Mouse (Mus musculus) intestine, embryonic 16.5 days (tissue): Measurements from ENCODE around the gene Tmem200a. TPM values are rescaled to one million over a fixed set of nuclear protein-coding genes. Genes with fewer than 3 reads are reported as not detected.
A peak's percentile ranks its signal among the peaks of the same experiment; 100 is the strongest.

ENCODE experiments used
- ATAC-seq: fragments of 200-750 bp; cut with Nextera tagmentation; 2 replicates; pipeline ENCODE4 v1.8.0; 2017; ENCODE audit warnings: moderate TSS enrichment, moderate library complexity
- H3K27ac ChIP-seq: fragments of 300-500 bp; sonication (generic); 2 replicates; pipeline ENCODE4 v1.5.1; 2014; ENCODE audit warnings: mild to moderate bottlenecking, low read length
- H3K27me3 ChIP-seq: fragments of 300-500 bp; sonication (generic); replicated peaks from 2 replicates; pipeline ENCODE4 v1.6.1; 2014; ENCODE audit warnings: low read length, control low read depth, mixed read lengths; ENCODE audit not compliant: control insufficient read depth, insufficient read depth
- H3K36me3 ChIP-seq: fragments of 300-500 bp; sonication (generic); 2 replicates; pipeline ENCODE4 v1.6.1; 2014; ENCODE audit warnings: low read length, control low read depth; ENCODE audit not compliant: control insufficient read depth, insufficient read depth
- H3K4me1 ChIP-seq: fragments of 300-500 bp; sonication (generic); 2 replicates; pipeline ENCODE4 v1.6.1; 2014; ENCODE audit warnings: low read length, control low read depth, mixed read lengths; ENCODE audit not compliant: control insufficient read depth, insufficient read depth
- H3K4me2 ChIP-seq: fragments of 300-500 bp; sonication (generic); 2 replicates; pipeline ENCODE4 v1.6.1; 2014; ENCODE audit warnings: low read depth, low read length, control low read depth
- H3K4me3 ChIP-seq: fragments of 300-500 bp; sonication (generic); 2 replicates; pipeline ENCODE4 v1.5.1; 2014; ENCODE audit warnings: mild to moderate bottlenecking, low read length
- H3K9ac ChIP-seq: fragments of 300-500 bp; sonication (generic); 2 replicates; pipeline ENCODE4 v1.6.1; 2014; ENCODE audit warnings: low read depth, low read length
- H3K9me3 ChIP-seq: fragments of 300-500 bp; sonication (generic); 2 replicates; pipeline ENCODE4 v1.6.1; 2016; ENCODE audit warnings: low read length, control low read depth; ENCODE audit not compliant: control insufficient read depth
- WGBS: fragments of 180-500 bp; shearing (Covaris S2); extraction: QIAGEN DNeasy Blood & Tissue Kit; methylation state at CpG from one replicate; pipeline ENCODE4 v1.1.7; 2014; 5-methylcytosine and 5-hydroxymethylcytosine counted together
- polyA plus RNA-seq: library from polyadenylated mRNA; unstranded; fragments of >200 nt; fragmentation: Nextera tagmentation; extraction: Ambion mirVana; gene quantifications from 2 replicates; pipeline ENCODE4 v1.2.1, GENCODE M21; 2015

Tmem200a gene
- polyA plus RNA-seq, 1 experiment from 2014 or later = 4.5 TPM

GRCm38 (mm10) chr10:25945866-25946265 is 133.0 kb downstream of the Tmem200a start:
- Histone ChIP-seq H3K27me3 (no peaks in the 10 kb centered on the region), H3K4me3 (no peak overlapping the region), H3K4me1 (no peaks in the 10 kb centered on the region), H3K9me3 (no peaks in the 10 kb centered on the region), H3K27ac (no peak overlapping the region), H3K4me2 (no peak overlapping the region), H3K9ac (no peak overlapping the region), H3K36me3 (no peaks in the 10 kb centered on the region)
- no peak for ATAC-seq
- WGBS = 69% methylated on average over 2 of the region's 2 CpGs

- Histone ChIP-seq H3K9me3 (no peaks in the 10 kb centered on the region), H3K4me3 (no peak overlapping the region), H3K36me3 (no peaks in the 10 kb centered on the region), H3K27me3 (no peaks in the 10 kb centered on the region), H3K9ac (no peak overlapping the region), H3K4me2 (no peak overlapping the region), H3K4me1 (no peaks in the 10 kb centered on the region), H3K27ac (no peak overlapping the region)
- WGBS = 86% methylated on average over 2 of the region's 2 CpGs
- no peak for ATAC-seq
Observed at GRCm38 (mm10) chr10:25944641-25945040, 134.2 kb downstream of the Tmem200a start.

GRCm38 (mm10) chr10:25931796-25932195 is 147.1 kb downstream of the Tmem200a start:
- Histone ChIP-seq H3K9ac (no peak overlapping the region), H3K27me3 (no peaks in the 10 kb centered on the region), H3K9me3 (no peaks in the 10 kb centered on the region), H3K36me3 (no peaks in the 10 kb centered on the region), H3K4me1 (peaks cover 22% of the 10 kb centered on the region), H3K4me3 (no peak overlapping the region), H3K27ac (no peak overlapping the region), H3K4me2 (no peak overlapping the region)
- no peak for ATAC-seq
- 84% methylated on average over 8 of the region's 8 CpGs for WGBS

- ATAC-seq = 0 out of 2 replicates have a peak, but pooled peaks have one; percentile 26
- Histone ChIP-seq H3K36me3 (no peaks in the 10 kb centered on the region), H3K9ac (no peak overlapping the region), H3K4me1 (peaks cover 22% of the 10 kb centered on the region), H3K27me3 (no peaks in the 10 kb centered on the region), H3K9me3 (no peaks in the 10 kb centered on the region), H3K27ac (no peak overlapping the region), H3K4me2 (no peak overlapping the region), H3K4me3 (no peak overlapping the region)
- WGBS = 27% methylated on average over 12 of the region's 12 CpGs
Observed at GRCm38 (mm10) chr10:25929401-25930150, 149.3 kb downstream of the Tmem200a start.

GRCm38 (mm10) chr10:25928861-25929368 is 149.9 kb downstream of the Tmem200a start:
- peak overlapping the region; percentile 46; the same call in 1 of the 2 replicates for H3K27ac ChIP-seq
- no peaks in the 10 kb centered on the region for H3K36me3 ChIP-seq
- no peak overlapping the region for H3K9ac ChIP-seq
- 30% methylated on average over 8 of the region's 8 CpGs for WGBS
- no peaks in the 10 kb centered on the region for H3K27me3 ChIP-seq
- H3K4me2 ChIP-seq = no peak overlapping the region
- H3K4me3 ChIP-seq = no peak overlapping the region
- peak; percentile 37 for ATAC-seq
- H3K4me1 ChIP-seq = peaks cover 22% of the 10 kb centered on the region
- no peaks in the 10 kb centered on the region for H3K9me3 ChIP-seq

GRCm38 (mm10) chr10:25928448-25928786 is 150.4 kb downstream of the Tmem200a start:
- ATAC-seq = peak; percentile 88
- Histone ChIP-seq H3K36me3 (no peaks in the 10 kb centered on the region), H3K4me3 (no peak overlapping the region), H3K4me1 (peaks cover 22% of the 10 kb centered on the region), H3K9ac (no peak overlapping the region), H3K9me3 (no peaks in the 10 kb centered on the region), H3K27ac (peak overlapping the region; percentile 46; the same call in 1 of the 2 replicates), H3K4me2 (peak overlapping the region; percentile 40; the same call in 1 of the 2 replicates), H3K27me3 (no peaks in the 10 kb centered on the region)
- 36% methylated on average over 3 of the region's 3 CpGs for WGBS

- peak overlapping the region; percentile 46 for H3K27ac ChIP-seq
Observed at GRCm38 (mm10) chr10:25927553-25928447, 151.1 kb downstream of the Tmem200a start.

GRCm38 (mm10) chr10:25920640-25921278 is 158.1 kb downstream of the Tmem200a start:
- no peak overlapping the region for H3K4me3 ChIP-seq
- no peak overlapping the region for H3K27ac ChIP-seq
- H3K4me2 ChIP-seq = no peak overlapping the region
- H3K9me3 ChIP-seq = no peaks in the 10 kb centered on the region
- 29% methylated on average over 4 of the region's 4 CpGs for WGBS
- no peak overlapping the region for H3K9ac ChIP-seq
- H3K27me3 ChIP-seq = no peaks in the 10 kb centered on the region
- ATAC-seq = no peak
- H3K36me3 ChIP-seq = no peaks in the 10 kb centered on the region
- H3K4me1 ChIP-seq = no peaks in the 10 kb centered on the region

More at GRCm38 (mm10) chr10:25927553-25928447, 151.1 kb downstream of the Tmem200a start:
- peaks cover 22% of the 10 kb centered on the region for H3K4me1 ChIP-seq
- H3K27me3 ChIP-seq = no peaks in the 10 kb centered on the region
- ATAC-seq = peak; percentile 89
- H3K9ac ChIP-seq = no peak overlapping the region
- 23% methylated on average over 11 of the region's 11 CpGs for WGBS
- no peak overlapping the region for H3K4me3 ChIP-seq
- H3K9me3 ChIP-seq = no peaks in the 10 kb centered on the region
- no peaks in the 10 kb centered on the region for H3K36me3 ChIP-seq
- H3K4me2 ChIP-seq = peak overlapping the region; percentile 40; the same call in 1 of the 2 replicates

GRCm38 (mm10) chr10:25918103-25918502 is 160.7 kb downstream of the Tmem200a start:
- Histone ChIP-seq H3K27ac (no peak overlapping the region), H3K4me1 (no peaks in the 10 kb centered on the region), H3K4me2 (no peak overlapping the region), H3K36me3 (no peaks in the 10 kb centered on the region), H3K9me3 (no peaks in the 10 kb centered on the region), H3K4me3 (no peak overlapping the region), H3K27me3 (no peaks in the 10 kb centered on the region), H3K9ac (no peak overlapping the region)
- WGBS = 62% methylated on average over 2 of the region's 2 CpGs
- ATAC-seq = peak; percentile 77
